Mouse (Mus musculus) heart, embryonic 16.5 days (tissue): ENCODE results near the gene Scn3b. TPM values are rescaled to one million over a fixed set of nuclear protein-coding genes. Genes with fewer than 3 reads are reported as not detected.

Experiments
- ATAC-seq: fragments of 200-750 bp; cut with Nextera tagmentation; replicated peaks from 2 replicates; pipeline ENCODE4 v1.8.0; 2017; ENCODE audit warnings: moderate number of reproducible peaks; ENCODE audit not compliant: insufficient read depth, low FRiP score; ENCODE audit errors: extremely low read depth
- H3K27ac ChIP-seq: fragments of 300-500 bp; sonication (generic); 2 replicates; pipeline ENCODE4 v1.5.1; 2014; ENCODE audit warnings: mild to moderate bottlenecking, low read length, control low read depth, moderate library complexity
- H3K27me3 ChIP-seq: fragments of 300-500 bp; sonication (generic); 2 replicates; pipeline ENCODE4 v1.6.1; 2014; ENCODE audit warnings: low read length, mixed read lengths; ENCODE audit not compliant: control insufficient read depth, insufficient read depth
- H3K36me3 ChIP-seq: fragments of 300-500 bp; sonication (generic); 2 replicates; pipeline ENCODE4 v1.6.1; 2014; ENCODE audit not compliant: control insufficient read depth, insufficient read depth
- H3K4me1 ChIP-seq: fragments of 300-500 bp; sonication (generic); 2 replicates; pipeline ENCODE4 v1.6.1; 2014; ENCODE audit warnings: low read length, mixed read lengths; ENCODE audit not compliant: control insufficient read depth, insufficient read depth
- H3K4me2 ChIP-seq: fragments of 300-500 bp; sonication (generic); 2 replicates; pipeline ENCODE4 v1.6.1; 2014; ENCODE audit warnings: low read depth, mild to moderate bottlenecking, control low read depth, low read length
- H3K4me3 ChIP-seq: fragments of 300-500 bp; sonication (generic); 2 replicates; pipeline ENCODE4 v1.5.1; 2014; ENCODE audit warnings: mild to moderate bottlenecking, control low read depth, low read length
- H3K9ac ChIP-seq: fragments of 300-500 bp; sonication (generic); 2 replicates; pipeline ENCODE4 v1.6.1; 2014; ENCODE audit warnings: low read length, control low read depth
- H3K9me3 ChIP-seq: fragments of 300-500 bp; sonication (generic); replicated peaks from 2 replicates; pipeline ENCODE4 v1.6.1; 2016; ENCODE audit warnings: low read length; ENCODE audit not compliant: control insufficient read depth
- WGBS: fragments of 180-500 bp; shearing (Covaris S2); extraction: QIAGEN DNeasy Blood & Tissue Kit; methylation state at CpG from one replicate; pipeline ENCODE4 v1.1.7; 2014; 5-methylcytosine and 5-hydroxymethylcytosine counted together
- polyA plus RNA-seq: library from polyadenylated mRNA; unstranded; fragments of >200 nt; fragmentation: Nextera tagmentation; extraction: Ambion mirVana; gene quantifications from 2 replicates; pipeline ENCODE4 v1.2.1, GENCODE M21; 2015

Scn3b gene
- polyA plus RNA-seq, 1 experiment from 2014 or later = 1.7 TPM

DNA sequence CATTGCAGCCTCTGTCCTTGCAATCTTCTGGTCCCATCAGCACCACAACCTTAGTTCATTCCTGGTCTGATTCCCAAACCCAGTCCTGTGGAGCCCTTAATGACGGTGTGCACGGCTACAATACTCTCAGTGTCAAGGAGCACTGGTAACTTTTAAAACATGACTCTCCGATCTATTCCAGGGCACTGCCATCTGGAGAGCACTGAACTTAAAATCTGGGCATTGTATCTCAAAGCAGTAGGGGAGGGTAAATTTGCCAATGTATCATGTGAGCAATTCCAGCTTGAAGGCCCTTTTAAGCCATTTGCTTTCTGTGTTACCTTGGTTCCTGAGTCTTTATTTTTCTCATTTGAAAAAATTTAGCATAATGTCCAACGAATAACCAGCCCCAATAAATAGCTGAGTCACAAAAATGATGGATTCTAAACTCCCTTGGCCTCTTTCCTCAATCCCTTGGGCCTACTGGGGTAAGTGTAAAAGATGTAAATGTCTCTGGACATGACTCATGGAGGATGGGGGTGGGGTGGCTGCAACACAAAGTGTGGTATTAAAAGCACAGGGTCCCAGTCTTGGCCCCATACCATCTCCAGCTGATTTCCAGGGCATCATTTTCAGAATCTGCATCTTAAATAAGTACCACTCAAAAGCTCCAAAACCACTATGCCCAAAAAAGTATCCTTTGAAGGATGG is 68.3 kb downstream of the Scn3b start:
- no peak overlapping the region for H3K27ac ChIP-seq
- no peak for ATAC-seq
- peaks cover 11% of the 10 kb centered on the region for H3K4me1 ChIP-seq
- no peaks in the 10 kb centered on the region for H3K9me3 ChIP-seq
- H3K36me3 ChIP-seq = no peaks in the 10 kb centered on the region
- no peaks in the 10 kb centered on the region for H3K27me3 ChIP-seq
- H3K4me3 ChIP-seq = no peak overlapping the region
- WGBS = 76% methylated on average over 4 of the region's 4 CpGs
- H3K4me2 ChIP-seq = no peak overlapping the region
- H3K9ac ChIP-seq = no peak overlapping the region

GRCm38 (mm10) chr9:40339578-40339977 is 70.6 kb downstream of the Scn3b start:
- Histone ChIP-seq H3K27ac (no peak overlapping the region), H3K9ac (no peak overlapping the region), H3K4me1 (peaks cover 11% of the 10 kb centered on the region), H3K9me3 (no peaks in the 10 kb centered on the region), H3K4me3 (no peak overlapping the region), H3K27me3 (no peaks in the 10 kb centered on the region), H3K36me3 (no peaks in the 10 kb centered on the region), H3K4me2 (no peak overlapping the region)
- WGBS = 43% methylated on average over 9 of the region's 9 CpGs
- no peak for ATAC-seq

Other genes with a start within 250 kb of the Scn3b start
- not detected in 2 replicates for gene Olfr981, start 247.8 kb upstream of the Scn3b start, polyA plus RNA-seq
- gene Olfr982, start 195.4 kb upstream of the Scn3b start, polyA plus RNA-seq = not detected in 2 replicates
- gene Olfr983, start 175.6 kb upstream of the Scn3b start, polyA plus RNA-seq = not detected in 2 replicates
- gene Olfr984, start 155.0 kb upstream of the Scn3b start, polyA plus RNA-seq = not detected in 2 replicates
- not detected in 2 replicates for gene Olfr985, start 139.0 kb upstream of the Scn3b start, polyA plus RNA-seq
- not detected in 2 replicates for gene Tmem225, start 121.1 kb upstream of the Scn3b start, polyA plus RNA-seq
- not detected in 2 replicates for gene Olfr986, start 88.3 kb upstream of the Scn3b start, polyA plus RNA-seq
- gene Zfp202, start 76.9 kb upstream of the Scn3b start, polyA plus RNA-seq = 3.2 and 3.4 TPM in 2 replicates